Mouse (Mus musculus): Measurements from ENCODE around the gene Tgfb1.

GRCm38 (mm10) chr7:25687811-25688401 lies 1.1 kb downstream of the Tgfb1 start:
- TF ChIP-seq POLR2A (IDR thresholded peaks at IDR 0.05; ENCODE audit: control insufficient read depth, extremely low read depth, insufficient read depth, low read length, poor library complexity) (no peak), CTCF (IDR thresholded peaks at IDR 0.05; ENCODE audit: borderline replicate concordance, control insufficient read depth, extremely low read depth, insufficient read depth, low read length, poor library complexity) (peak; percentile 78)

Measured in thymus, adult 2 months (tissue).